Mouse (Mus musculus): ENCODE measurements at regions not wholly inside any gene's neighbourhood (a gene's known extent, or its start where the extent isn't known, plus 50 kb on each side); places are given as distances from the start of the nearest gene placed in this dataset.
A peak's percentile ranks its signal among the peaks of the same experiment; 100 is the strongest.

- Histone ChIP-seq H3ac (ENCODE audit: control insufficient read depth, insufficient read length) (no peak overlapping the region), H3K4me3 (no peak overlapping the region), H3K27me3 (ENCODE audit: control insufficient read depth, insufficient read depth, insufficient read length) (no peaks in the 10 kb centered on the region), H3K36me3 (ENCODE audit: control insufficient read depth, insufficient read depth) (no peaks in the 10 kb centered on the region), H3K4me2 (ENCODE audit: low read depth) (no peak overlapping the region), H3K79me2 (ENCODE audit: control insufficient read depth, insufficient read depth) (no peaks in the 10 kb centered on the region)
- TF ChIP-seq TCF12 (IDR thresholded peaks at IDR 0.05; ENCODE audit: insufficient read depth, poor library complexity, severe bottlenecking) (no peak), CEBPB (IDR thresholded peaks at IDR 0.05; ENCODE audit: insufficient read depth, poor library complexity, severe bottlenecking) (peak; percentile 56; the same call in 1 of the 2 replicates)
Measured at GRCm38 (mm10) chrX:12968979-12969746, 102.1 kb upstream of the Usp9x start.

GRCm38 (mm10) chrX:12959467-12960314 lies 111.6 kb upstream of the Usp9x start:
- TF ChIP-seq USF1 (IDR thresholded peaks at IDR 0.05; ENCODE audit: low read depth), result no peak
- peak; percentile 58; the same call in 1 of the 2 replicates for TF ChIP-seq CEBPB (IDR thresholded peaks at IDR 0.05; ENCODE audit: insufficient read depth, poor library complexity, severe bottlenecking)
- no peak for TF ChIP-seq MYOG (IDR thresholded peaks at IDR 0.05; ENCODE audit: control insufficient read depth in 1 of 3, insufficient read depth in 1 of 3, insufficient read length in 2 of 3, low read depth in 2 of 3)
- no peak for TF ChIP-seq TCF3 (IDR thresholded peaks at IDR 0.05; ENCODE audit: insufficient read length, low read depth)
- TF ChIP-seq E2F4 (IDR thresholded peaks at IDR 0.05; ENCODE audit: insufficient read depth), result no peak
- TF ChIP-seq MYOD1 (IDR thresholded peaks at IDR 0.05; ENCODE audit: control insufficient read depth in 1 of 3, insufficient read length in 2 of 3, low read depth in 2 of 3), result peak in 2 of 3 experiments; percentile 58 to 63
- no peaks in the 10 kb centered on the region for H3K79me2 ChIP-seq (ENCODE audit: control insufficient read depth, insufficient read depth)
- no peaks in the 10 kb centered on the region for H3K36me3 ChIP-seq (ENCODE audit: control insufficient read depth, insufficient read depth)
- no peak overlapping the region for H3K4me3 ChIP-seq
- no peaks in the 10 kb centered on the region for H3K27me3 ChIP-seq (ENCODE audit: control insufficient read depth, insufficient read depth, insufficient read length)
- peak overlapping the region; percentile 72 for H3K4me2 ChIP-seq (ENCODE audit: low read depth)
- H3ac ChIP-seq (ENCODE audit: control insufficient read depth, insufficient read length), result no peak overlapping the region

- Histone ChIP-seq H3K27me3 (ENCODE audit: control insufficient read depth, insufficient read depth, insufficient read length) (no peaks in the 10 kb centered on the region), H3K79me2 (ENCODE audit: control insufficient read depth, insufficient read depth) (no peaks in the 10 kb centered on the region), H3ac (ENCODE audit: control insufficient read depth, insufficient read length) (no peak overlapping the region), H3K36me3 (ENCODE audit: control insufficient read depth, insufficient read depth) (no peaks in the 10 kb centered on the region), H3K4me3 (no peak overlapping the region), H3K4me2 (ENCODE audit: low read depth) (peak overlapping the region; percentile 72)
- TF ChIP-seq MAX (IDR thresholded peaks at IDR 0.05; ENCODE audit: low read depth), result no peak
- no peak for TF ChIP-seq POLR2AphosphoS2 (IDR thresholded peaks at IDR 0.05; ENCODE audit: insufficient read length, low read depth)
- TF ChIP-seq SRF (IDR thresholded peaks at IDR 0.05; ENCODE audit: control insufficient read depth, insufficient read length, low read depth), result no peak
- TF ChIP-seq REST (IDR thresholded peaks at IDR 0.05; ENCODE audit: insufficient read depth, insufficient read length), result no peak
- no peak for TF ChIP-seq USF1 (IDR thresholded peaks at IDR 0.05; ENCODE audit: low read depth)
- no peak for TF ChIP-seq E2F4 (IDR thresholded peaks at IDR 0.05; ENCODE audit: insufficient read depth)
- TF ChIP-seq TCF12 (IDR thresholded peaks at IDR 0.05; ENCODE audit: insufficient read depth, poor library complexity, severe bottlenecking), result no peak
- TF ChIP-seq POLR2A (IDR thresholded peaks at IDR 0.05; ENCODE audit: insufficient read length, low read depth), result no peak
- no peak for TF ChIP-seq MYOG (IDR thresholded peaks at IDR 0.05; ENCODE audit: control insufficient read depth in 1 of 3, insufficient read depth in 1 of 3, insufficient read length in 2 of 3, low read depth in 2 of 3)
- no peak for TF ChIP-seq MYOD1 (IDR thresholded peaks at IDR 0.05; ENCODE audit: control insufficient read depth in 1 of 3, insufficient read length in 2 of 3, low read depth in 2 of 3)
- no peak for TF ChIP-seq TCF3 (IDR thresholded peaks at IDR 0.05; ENCODE audit: insufficient read length, low read depth)
- no peak for TF ChIP-seq CEBPB (IDR thresholded peaks at IDR 0.05; ENCODE audit: insufficient read depth, poor library complexity, severe bottlenecking)
Measured at GRCm38 (mm10) chrX:12958873-12959272, 112.4 kb upstream of the Usp9x start.

GRCm38 (mm10) chrX:12950928-12951660 lies 120.2 kb upstream of the Usp9x start:
- H3K4me3 ChIP-seq, result no peak overlapping the region
- peak overlapping the region; percentile 67 for H3K4me2 ChIP-seq (ENCODE audit: low read depth)
- H3ac ChIP-seq (ENCODE audit: control insufficient read depth, insufficient read length), result no peak overlapping the region
- no peaks in the 10 kb centered on the region for H3K79me2 ChIP-seq (ENCODE audit: control insufficient read depth, insufficient read depth)
- no peaks in the 10 kb centered on the region for H3K27me3 ChIP-seq (ENCODE audit: control insufficient read depth, insufficient read depth, insufficient read length)
- TF ChIP-seq MYOD1 (IDR thresholded peaks at IDR 0.05; ENCODE audit: control insufficient read depth in 1 of 3, insufficient read length in 2 of 3, low read depth in 2 of 3) (peak in 2 of 3 experiments; percentile 28 to 63), POLR2AphosphoS2 (IDR thresholded peaks at IDR 0.05; ENCODE audit: insufficient read length, low read depth) (no peak), MYOG (IDR thresholded peaks at IDR 0.05; ENCODE audit: control insufficient read depth in 1 of 3, insufficient read depth in 1 of 3, insufficient read length in 2 of 3, low read depth in 2 of 3) (peak in 2 of 3 experiments; percentile 9 to 62)
- no peaks in the 10 kb centered on the region for H3K36me3 ChIP-seq (ENCODE audit: control insufficient read depth, insufficient read depth)

Data from myocyte (in vitro differentiated cells).